ENCODE assay signal across 23 mouse cellular contexts in genomic region chr13:99294176-99294575, GRCm38 (mm10).
"Had no signal": no experiment of that assay in that cellular context is flagged by ENCODE, and none has a peak within 500 bp of the region (broad histone marks: within the 10 kb centered on the region; RNA-seq: fewer than 3 reads in every experiment).

No protein-coding gene starts in this region.

- H3K4me3 ChIP-seq: liver, embryonic 15.5 days; lung, embryonic 15.5 days; megakaryocyte, embryonic 14.5 days; midbrain, embryonic 13.5 days; midbrain, embryonic 15.5 days; myocyte; neural tube, embryonic 13.5 days; neural tube, embryonic 15.5 days had no signal

- H3K27ac ChIP-seq: liver, embryonic 15.5 days; lung, embryonic 15.5 days; macrophage; midbrain, embryonic 13.5 days; midbrain, embryonic 15.5 days; neural tube, embryonic 13.5 days; neural tube, embryonic 15.5 days had no signal

- H3K9me3 ChIP-seq: liver, embryonic 15.5 days; lung, embryonic 15.5 days; midbrain, embryonic 13.5 days; midbrain, embryonic 15.5 days; neural tube, embryonic 13.5 days; neural tube, embryonic 15.5 days had no signal

- DNase-seq: liver, postnatal 0 days; lung, adult 2 months; lung, postnatal 14 days; lung, postnatal 36 days; retina, postnatal 1 day; right cerebral cortex, adult 18-20 months; right cerebral cortex, postnatal 25 days; right cerebral cortex, postnatal 4 days; spleen, adult 18-20 months; thymus, adult 18-20 months; thymus, postnatal 14 days; thymus, postnatal 36 days had no signal

- H3K4me1 ChIP-seq: liver, embryonic 15.5 days; lung, embryonic 15.5 days; midbrain, embryonic 13.5 days; midbrain, embryonic 15.5 days; neural tube, embryonic 13.5 days; neural tube, embryonic 15.5 days had no signal

- ATAC-seq: liver, postnatal 0 days; lung, postnatal 0 days; midbrain, embryonic 13.5 days; midbrain, embryonic 15.5 days had no signal

- H3K4me2 ChIP-seq: liver, embryonic 15.5 days; lung, embryonic 15.5 days; midbrain, embryonic 11.5 days; midbrain, embryonic 13.5 days; midbrain, embryonic 15.5 days; neural tube, embryonic 13.5 days; neural tube, embryonic 15.5 days had no signal

- H3K27me3 ChIP-seq: liver, embryonic 15.5 days; lung, embryonic 15.5 days; megakaryocyte, embryonic 14.5 days; midbrain, embryonic 13.5 days; midbrain, embryonic 15.5 days; neural tube, embryonic 13.5 days; neural tube, embryonic 15.5 days had no signal

- H3K36me3 ChIP-seq: liver, embryonic 15.5 days; lung, embryonic 15.5 days; midbrain, embryonic 13.5 days; midbrain, embryonic 15.5 days; neural tube, embryonic 13.5 days; neural tube, embryonic 15.5 days had no signal

- H3K9ac ChIP-seq: liver, embryonic 15.5 days; liver, postnatal 0 days; lung, embryonic 15.5 days; midbrain, embryonic 13.5 days; midbrain, embryonic 15.5 days; neural tube, embryonic 13.5 days; neural tube, embryonic 15.5 days had no signal
